19 mouse cellular contexts compared by ENCODE assay signal in genomic region chr8:12827124-12827523, GRCm38 (mm10). TPM values are rescaled to one million over a fixed set of nuclear protein-coding genes. Genes with fewer than 3 reads are reported as not detected.
DNase-seq lines count a peak whose midpoint lies in the region; TF ChIP-seq lines count a peak whose summit lies in the region.
"Had no signal": no experiment of that assay in that cellular context is flagged by ENCODE, and none has a peak within 500 bp of the region (broad histone marks: within the 10 kb centered on the region; RNA-seq: fewer than 3 reads in every experiment).

No protein-coding gene starts in this region.

- intact Hi-C loops in gastrocnemius, adult 2 months (cut with DNase I): no loop called here

- no peak for TF ChIP-seq CTCF in gastrocnemius, adult 2 months (IDR thresholded peaks at IDR 0.05)

- peak overlapping the region; percentile 12; the same call in 1 of the 2 replicates for H3K27ac ChIP-seq in gastrocnemius, adult 2 months
- H3K27ac ChIP-seq: embryonic facial prominence, embryonic 10.5 days; embryonic facial prominence, embryonic 12.5 days; forebrain, embryonic 13.5 days; forebrain, embryonic 15.5 days had no signal

- peak; percentile 17 for DNase-seq in adrenal gland, postnatal 10 days
- DNase-seq in adrenal gland, adult 8-10 months: no peak
- DNase-seq in gastrocnemius, adult 2 months: peak; percentile 65
- DNase-seq in gastrocnemius, postnatal 10 days: no peak
- peak; percentile 87 for DNase-seq in heart, adult 11 months
- DNase-seq in heart, postnatal 4 days: no peak
- DNase-seq in skeletal muscle tissue, adult 2 months (ENCODE audit: low read depth, low spot score): peak; percentile 34
- DNase-seq: adrenal gland, postnatal 14 days; B cell, adult 2 months; cerebellum, adult 11-12 months; cerebellum, adult 2 months; cerebellum, adult 9-10 months; cerebellum, postnatal 10 days; cerebellum, postnatal 25 days had no signal

- H3K4me3 ChIP-seq in gastrocnemius, adult 2 months: no peak overlapping the region
- H3K4me3 ChIP-seq: embryonic facial prominence, embryonic 10.5 days; embryonic facial prominence, embryonic 12.5 days; forebrain, embryonic 13.5 days; forebrain, embryonic 15.5 days had no signal

RNA-seq across cellular contexts. Expression of gene Mcf2l, which starts 46.5 kb away (rescaled TPM):
- total RNA-seq in adrenal gland, postnatal 10 days (2021): 10 to 100 TPM; 43.0 to 52.5 TPM
- total RNA-seq in adrenal gland, adult 8-10 months (2022): 10 to 100 TPM; 21.8 to 48.2 (median 31.7) TPM
- 10 to 100 TPM; 26.0 to 49.7 TPM for total RNA-seq in gastrocnemius, adult 2 months (2021)
- 10 to 100 TPM; 28.4 to 30.9 TPM for total RNA-seq in gastrocnemius, postnatal 10 days (2021)
- 10 to 100 TPM; 28.8 to 33.0 TPM for total RNA-seq in heart, postnatal 4 days (2021)
- total RNA-seq: CH12.LX had no signal

Comparison
In these comparisons a context has a peak if more than half of its experiments do, and no peak if none do; other contexts are left out.
1. DNase-seq: peak in adrenal gland, postnatal 10 days (single experiment), gastrocnemius, adult 2 months (single experiment), heart, adult 11 months (single experiment) and skeletal muscle tissue, adult 2 months (single experiment); none in adrenal gland, adult 8-10 months (single experiment), gastrocnemius, postnatal 10 days (single experiment) and heart, postnatal 4 days (single experiment).